Mouse (Mus musculus) heart, embryonic 10.5 days (tissue): Measurements from ENCODE around the gene Dnah9. TPM values are rescaled to one million over a fixed set of nuclear protein-coding genes. Genes with fewer than 3 reads are reported as not detected.

Experiments used
- DNase-seq: peaks from one replicate; pipeline ENCODE4 v3.0.0-alpha.2; 2017; ENCODE audit warnings: low spot score
- H3K27ac ChIP-seq: fragments of 300-500 bp; sonication (generic); 2 replicates; pipeline ENCODE4 v1.5.1; 2016; ENCODE audit warnings: mild to moderate bottlenecking
- H3K27me3 ChIP-seq: fragments of 300-500 bp; sonication (generic); 2 replicates; pipeline ENCODE4 v1.6.1; 2016; ENCODE audit warnings: mild to moderate bottlenecking; ENCODE audit not compliant: poor library complexity, insufficient read depth, severe bottlenecking
- H3K36me3 ChIP-seq: fragments of 300-500 bp; sonication (generic); 2 replicates; pipeline ENCODE4 v1.6.1; 2016; ENCODE audit warnings: mild to moderate bottlenecking, moderate library complexity
- H3K4me1 ChIP-seq: fragments of 300-500 bp; sonication (generic); 2 replicates; pipeline ENCODE4 v1.6.1; 2016; ENCODE audit warnings: mild to moderate bottlenecking
- H3K4me3 ChIP-seq: fragments of 300-500 bp; sonication (generic); 2 replicates; pipeline ENCODE4 v1.5.1; 2016; ENCODE audit warnings: mild to moderate bottlenecking, moderate library complexity
- H3K9me3 ChIP-seq: fragments of 300-500 bp; sonication (generic); 2 replicates; pipeline ENCODE4 v1.6.1; 2016; ENCODE audit warnings: mild to moderate bottlenecking, moderate library complexity
- WGBS: fragments of 180-500 bp; shearing (Covaris S2); methylation state at CpG from one replicate; pipeline ENCODE4 v1.1.7; 2016; 5-methylcytosine and 5-hydroxymethylcytosine counted together
- polyA plus RNA-seq: library from polyadenylated mRNA; unstranded; fragments of >200 nt; fragmentation: Nextera tagmentation; extraction: Ambion mirVana; gene quantifications from 2 replicates; pipeline ENCODE4 v1.2.1, GENCODE M21; 2016

Dnah9 gene
- polyA plus RNA-seq: not detected in 2 replicates

DNA sequence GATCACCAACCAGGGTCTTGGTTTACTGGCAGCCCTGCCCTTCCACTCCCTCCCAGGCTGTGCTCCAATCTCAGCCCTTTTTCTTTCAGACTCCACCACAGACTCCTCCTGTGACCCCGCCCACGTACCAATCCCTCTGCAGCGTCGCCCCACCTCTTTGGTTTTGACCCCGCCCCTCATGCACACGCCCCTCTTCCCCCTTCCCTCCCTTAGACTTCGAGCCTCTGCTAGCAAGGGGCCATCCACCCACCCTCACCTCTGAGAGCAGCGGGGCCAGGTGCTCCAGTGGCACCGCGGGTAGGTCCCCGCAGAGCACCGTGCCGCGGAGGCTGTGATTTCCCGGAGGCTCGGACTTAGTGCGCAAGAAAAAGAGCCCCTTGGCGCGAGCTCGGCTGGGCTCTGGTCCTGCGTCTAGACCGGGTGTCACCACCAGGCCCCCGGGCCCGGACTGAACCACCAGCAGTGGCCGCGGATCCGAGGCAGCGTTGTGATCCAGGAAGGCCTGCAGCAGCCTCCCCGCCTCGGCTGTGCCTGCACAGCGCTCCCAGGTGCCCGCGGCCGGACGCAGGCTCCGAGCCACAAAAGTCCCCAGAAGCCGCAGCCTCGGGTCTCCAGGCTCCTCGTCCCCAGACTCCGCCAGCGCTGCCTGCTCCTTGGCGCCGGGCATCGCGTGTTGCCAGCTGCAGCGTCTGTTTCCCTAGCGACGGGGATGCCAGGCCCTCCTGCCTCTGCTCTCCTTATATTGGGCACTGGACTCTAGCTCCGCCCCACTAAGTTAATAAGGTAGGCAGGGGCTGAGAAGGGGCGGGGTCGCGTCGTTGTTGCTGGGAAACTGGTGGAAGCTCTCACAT is at the start of gene Dnah9:
Gene Dnah9, minus strand, starts transcription at position 751 of the 851 bp plus-strand sequence.
- DNase-seq: peak; percentile 86
- H3K9me3 ChIP-seq: no peaks in the 10 kb centered on the region
- under 1% methylated on average over 53 of the region's 53 CpGs for WGBS
- peaks cover 26% of the 10 kb centered on the region; the same call in 1 of the 2 replicates for H3K27me3 ChIP-seq
- H3K4me1 ChIP-seq: peaks cover 10% of the 10 kb centered on the region
- H3K4me3 ChIP-seq: peak within 1 kb of the TSS; percentile 72
- no peak within 1 kb of the TSS for H3K27ac ChIP-seq
- no peaks in the 10 kb centered on the region for H3K36me3 ChIP-seq

GRCm38 (mm10) chr11:66188627-66189287 is 20.4 kb upstream of the Dnah9 start:
- Histone ChIP-seq H3K27ac (no peak overlapping the region), H3K4me1 (no peaks in the 10 kb centered on the region), H3K27me3 (no peaks in the 10 kb centered on the region), H3K9me3 (no peaks in the 10 kb centered on the region), H3K4me3 (no peak overlapping the region), H3K36me3 (no peaks in the 10 kb centered on the region)
- 77% methylated on average over 3 of the region's 3 CpGs for WGBS
- DNase-seq: no peak

- no peak for DNase-seq
- Histone ChIP-seq H3K9me3 (no peaks in the 10 kb centered on the region), H3K4me1 (no peaks in the 10 kb centered on the region), H3K36me3 (no peaks in the 10 kb centered on the region), H3K4me3 (no peak overlapping the region), H3K27me3 (no peaks in the 10 kb centered on the region), H3K27ac (no peak overlapping the region)
- 82% methylated on average over 2 of the region's 2 CpGs for WGBS
Measured at GRCm38 (mm10) chr11:66188146-66188545, 19.8 kb upstream of the Dnah9 start.

DNA sequence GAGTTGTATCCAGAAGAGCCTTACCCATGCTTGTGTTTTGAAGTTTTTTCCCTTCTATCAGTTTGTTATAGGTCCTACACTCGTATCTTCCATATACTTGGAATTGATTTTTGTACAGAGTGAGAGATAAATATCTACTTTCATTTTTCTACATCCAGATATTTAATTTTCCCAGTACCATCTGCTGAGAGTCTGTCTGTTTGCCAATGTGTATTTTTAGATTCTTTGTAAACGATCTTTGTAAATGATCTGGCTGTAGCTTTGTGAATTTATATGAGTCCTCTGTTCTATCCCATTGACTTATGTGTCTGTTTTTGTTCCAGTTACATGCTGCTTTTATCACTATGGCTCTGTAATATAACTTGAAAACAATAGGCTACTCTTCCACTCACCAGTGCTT is 9.4 kb upstream of the Dnah9 start:
- no peaks in the 10 kb centered on the region for H3K36me3 ChIP-seq
- H3K27me3 ChIP-seq: no peaks in the 10 kb centered on the region
- H3K27ac ChIP-seq: no peak overlapping the region
- no peaks in the 10 kb centered on the region for H3K4me1 ChIP-seq
- no peaks in the 10 kb centered on the region for H3K9me3 ChIP-seq
- no peak overlapping the region for H3K4me3 ChIP-seq
- DNase-seq: no peak
- WGBS: 73% methylated on average over 2 of the region's 2 CpGs

GRCm38 (mm10) chr11:66164022-66164421 is 4.3 kb downstream of the Dnah9 start:
- peaks cover 10% of the 10 kb centered on the region for H3K4me1 ChIP-seq
- H3K27ac ChIP-seq: no peak overlapping the region
- no peak for DNase-seq
- 79% methylated on average over 2 of the region's 2 CpGs for whole genome bisulfite sequencing
- no peaks in the 10 kb centered on the region for H3K36me3 ChIP-seq
- H3K4me3 ChIP-seq: no peak overlapping the region
- H3K9me3 ChIP-seq: no peaks in the 10 kb centered on the region
- peaks cover 14% of the 10 kb centered on the region; the same call in 1 of the 2 replicates for H3K27me3 ChIP-seq

DNA sequence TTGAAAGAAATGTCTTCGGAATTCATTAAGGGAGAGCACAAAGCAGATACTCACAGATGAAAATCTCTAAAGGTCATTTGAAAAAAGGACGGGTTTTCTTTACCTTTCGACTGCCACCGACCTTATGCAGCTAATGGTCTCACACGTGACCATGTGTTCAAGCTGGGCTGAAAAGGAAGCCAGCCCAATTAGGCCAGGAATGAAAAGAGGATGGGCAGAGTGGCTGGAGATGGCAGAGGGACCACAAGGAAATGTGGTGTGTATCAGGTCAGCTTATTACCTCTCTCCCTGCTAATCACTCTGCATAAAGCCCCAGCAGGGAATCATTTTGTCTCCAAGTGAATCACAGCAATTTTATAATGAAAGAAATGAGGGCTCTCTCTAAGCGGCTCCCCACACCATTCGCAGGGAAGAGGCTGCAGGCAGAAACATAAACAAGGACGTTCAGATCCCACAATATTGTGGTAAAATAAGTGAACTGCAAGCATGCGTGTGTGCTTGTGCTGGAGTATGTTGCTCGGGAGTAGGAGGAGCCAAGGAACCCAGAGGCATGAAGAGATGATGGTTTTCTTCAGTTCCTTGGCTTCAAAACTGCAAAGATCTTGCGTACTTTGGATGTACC is 27.6 kb downstream of the Dnah9 start:
- Histone ChIP-seq H3K27ac (no peak overlapping the region), H3K4me1 (no peaks in the 10 kb centered on the region), H3K27me3 (no peaks in the 10 kb centered on the region), H3K4me3 (no peak overlapping the region), H3K36me3 (no peaks in the 10 kb centered on the region), H3K9me3 (no peaks in the 10 kb centered on the region)
- no peak for DNase-seq
- 65% methylated on average over 11 of the region's 11 CpGs for WGBS

GRCm38 (mm10) chr11:66134826-66135225 is 33.5 kb downstream of the Dnah9 start:
- Histone ChIP-seq H3K36me3 (no peaks in the 10 kb centered on the region), H3K4me3 (no peak overlapping the region), H3K27me3 (no peaks in the 10 kb centered on the region), H3K4me1 (no peaks in the 10 kb centered on the region), H3K9me3 (no peaks in the 10 kb centered on the region), H3K27ac (no peak overlapping the region)
- WGBS: 81% methylated on average over 6 of the region's 6 CpGs
- DNase-seq: no peak

DNA sequence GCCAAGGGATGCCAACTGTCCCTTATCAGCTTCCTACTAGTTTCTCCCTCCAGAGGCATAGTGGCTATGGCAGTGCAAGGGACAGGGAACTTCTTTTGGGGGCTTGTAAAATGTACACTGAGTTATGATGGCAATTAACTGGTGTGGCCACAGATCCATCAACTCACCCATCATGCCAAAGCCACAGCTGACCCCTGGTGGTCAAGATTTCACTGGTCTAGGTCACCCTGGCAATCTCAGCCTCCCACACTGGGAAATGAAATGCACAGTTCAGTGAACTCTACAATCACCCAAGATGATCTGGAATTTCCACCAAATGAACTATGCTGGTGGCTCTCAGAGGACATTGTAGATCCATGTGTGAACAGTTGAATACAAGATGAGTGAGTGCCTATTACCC is 42.2 kb downstream of the Dnah9 start:
- Histone ChIP-seq H3K4me3 (no peak overlapping the region), H3K27ac (no peak overlapping the region), H3K36me3 (no peaks in the 10 kb centered on the region), H3K4me1 (no peaks in the 10 kb centered on the region), H3K9me3 (no peaks in the 10 kb centered on the region), H3K27me3 (no peaks in the 10 kb centered on the region)
- no peak for DNase-seq

GRCm38 (mm10) chr11:66124496-66124895 is 43.9 kb downstream of the Dnah9 start:
- no peak for DNase-seq
- Histone ChIP-seq H3K27ac (no peak overlapping the region), H3K36me3 (no peaks in the 10 kb centered on the region), H3K9me3 (no peaks in the 10 kb centered on the region), H3K4me1 (no peaks in the 10 kb centered on the region), H3K4me3 (no peak overlapping the region), H3K27me3 (no peaks in the 10 kb centered on the region)
- 59% methylated on average over 6 of the region's 6 CpGs for WGBS

DNA sequence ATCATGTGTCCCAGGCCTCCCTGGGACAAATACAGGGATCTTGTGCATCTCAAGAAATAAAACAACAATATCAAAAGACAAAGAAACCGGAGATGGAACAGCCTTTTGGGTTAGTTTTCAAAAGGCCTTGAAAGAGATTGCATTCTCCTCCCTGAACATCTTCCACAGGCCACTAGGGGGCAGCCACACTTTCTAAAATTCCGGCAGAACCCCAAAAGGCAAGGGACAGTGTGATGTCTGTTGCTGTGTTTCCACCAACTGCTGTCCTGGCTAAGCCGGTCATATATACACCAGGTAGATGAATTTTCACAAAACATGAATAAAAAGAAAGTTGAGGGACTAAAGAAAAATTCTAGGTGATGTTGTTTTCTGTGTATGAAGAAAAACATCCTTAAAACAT is 46.3 kb downstream of the Dnah9 start:
- H3K9me3 ChIP-seq: no peaks in the 10 kb centered on the region
- H3K4me3 ChIP-seq: no peak overlapping the region
- 33% methylated on average over 3 of the region's 3 CpGs for WGBS

DNA sequence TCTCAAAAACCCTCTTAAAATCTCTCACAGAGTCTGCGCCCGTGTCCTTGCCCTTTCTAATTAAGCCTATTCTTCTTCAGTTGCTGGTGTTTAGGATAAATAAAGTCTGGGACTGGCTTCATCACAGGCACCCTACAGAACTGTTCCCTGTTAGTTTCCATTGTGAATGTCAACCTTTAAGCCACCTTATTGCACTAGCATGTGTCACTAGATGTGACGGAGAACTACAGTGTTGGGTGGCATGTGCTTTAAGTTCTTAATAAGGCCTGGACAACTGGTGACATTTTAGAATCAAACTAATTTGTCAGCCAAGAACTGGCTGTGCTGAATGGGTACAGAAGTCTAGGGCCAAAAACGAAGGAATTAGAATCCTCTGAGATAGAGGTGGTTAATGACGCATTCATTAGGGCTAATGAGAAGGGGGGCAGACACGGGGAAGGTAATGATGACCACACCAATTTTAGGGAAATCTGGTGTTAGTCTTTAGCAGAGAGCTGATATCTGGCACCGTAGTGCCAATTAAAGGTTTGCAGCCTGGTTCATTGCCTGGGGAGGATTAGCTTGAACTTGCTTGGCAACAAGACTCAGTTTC is 84.6 kb downstream of the Dnah9 start:
- Histone ChIP-seq H3K4me1 (no peaks in the 10 kb centered on the region), H3K27ac (no peak overlapping the region), H3K36me3 (no peaks in the 10 kb centered on the region), H3K4me3 (no peak overlapping the region), H3K9me3 (no peaks in the 10 kb centered on the region), H3K27me3 (no peaks in the 10 kb centered on the region)
- no peak for DNase-seq
- WGBS: 79% methylated on average over 7 of the region's 7 CpGs

More for the DNA sequence above, 46.3 kb downstream of the Dnah9 start:
- no peaks in the 10 kb centered on the region for H3K36me3 ChIP-seq
- DNase-seq: no peak
- H3K27ac ChIP-seq: no peak overlapping the region
- no peaks in the 10 kb centered on the region for H3K27me3 ChIP-seq
- no peaks in the 10 kb centered on the region for H3K4me1 ChIP-seq

DNA sequence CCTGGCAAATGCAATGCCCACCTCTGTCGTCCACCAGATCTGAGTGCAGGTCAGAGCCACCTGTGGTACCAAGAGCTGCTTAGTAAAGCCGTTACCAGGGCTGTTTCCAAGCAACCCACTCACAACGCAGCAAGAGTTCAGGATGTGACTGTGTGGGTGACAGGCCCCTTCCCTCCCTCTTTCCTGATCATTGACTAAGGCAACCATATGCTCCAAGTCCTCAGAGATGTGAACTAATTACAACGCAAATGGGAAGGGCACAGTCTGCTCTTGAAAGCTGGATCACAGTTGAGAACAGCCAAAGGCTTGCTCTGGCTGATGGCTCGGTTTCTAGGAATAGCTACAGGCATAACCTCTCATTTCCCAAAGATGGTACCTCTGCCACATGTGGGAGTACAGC is 95.4 kb downstream of the Dnah9 start:
- WGBS: 68% methylated on average over 5 of the region's 5 CpGs
- DNase-seq: no peak
- Histone ChIP-seq H3K36me3 (no peaks in the 10 kb centered on the region), H3K27me3 (no peaks in the 10 kb centered on the region), H3K9me3 (no peaks in the 10 kb centered on the region), H3K4me1 (no peaks in the 10 kb centered on the region), H3K4me3 (no peak overlapping the region), H3K27ac (no peak overlapping the region)

DNA sequence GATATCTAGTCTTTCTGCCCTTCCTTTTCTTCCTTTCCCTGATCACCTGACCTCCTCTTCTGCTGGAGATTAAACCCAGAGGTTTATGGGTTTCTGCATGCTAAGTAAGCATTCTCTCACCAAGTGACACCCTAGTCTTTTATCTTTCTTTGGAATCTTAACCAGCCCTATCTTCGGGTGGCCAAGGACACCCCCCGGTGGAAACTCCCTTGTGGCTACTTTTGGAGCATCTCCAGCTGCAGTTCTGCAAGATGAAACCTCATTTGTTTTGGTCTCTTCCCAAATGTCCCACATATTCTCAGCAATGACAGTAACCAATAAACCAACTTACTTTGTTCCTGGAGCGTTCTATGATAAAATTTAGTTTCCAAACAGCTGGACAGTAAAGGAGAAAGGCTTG is 109.4 kb downstream of the Dnah9 start:
- DNase-seq: no peak
- no peaks in the 10 kb centered on the region for H3K36me3 ChIP-seq
- H3K27ac ChIP-seq: no peak overlapping the region
- no peaks in the 10 kb centered on the region; the same call in 1 of the 2 replicates for H3K9me3 ChIP-seq
- no peaks in the 10 kb centered on the region for H3K27me3 ChIP-seq
- no peak overlapping the region for H3K4me3 ChIP-seq
- H3K4me1 ChIP-seq: no peaks in the 10 kb centered on the region
- WGBS: 66% methylated on average over 3 of the region's 3 CpGs
